Mouse (Mus musculus): ENCODE measurements around the gene Ythdf2.

DNA sequence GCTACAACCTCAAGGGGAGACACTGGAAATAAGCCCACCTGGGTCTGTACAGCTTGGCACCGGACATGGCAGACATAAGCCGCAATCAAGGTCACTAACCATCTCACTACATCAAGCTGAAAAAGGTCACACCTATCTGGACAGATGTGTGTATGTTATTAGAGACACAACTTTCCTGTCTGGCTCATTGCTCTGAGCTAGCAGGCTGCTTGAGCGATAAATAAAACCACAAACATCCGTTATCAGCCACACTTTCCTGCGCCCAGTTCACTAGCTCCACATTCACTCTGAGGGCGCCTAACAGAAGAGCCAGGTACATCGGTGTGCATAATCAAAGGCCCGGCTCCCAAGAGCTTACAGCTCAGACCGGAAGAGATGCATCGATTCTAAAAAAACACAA is 67.0 kb downstream of the Ythdf2 start:
- no peak for TF ChIP-seq CTCF (IDR thresholded peaks at IDR 0.05; ENCODE audit: low read depth)
- no peak for TF ChIP-seq EP300 (IDR thresholded peaks at IDR 0.05; ENCODE audit: low read depth)

All from heart, postnatal 0 days (tissue).